Mouse (Mus musculus) neural tube, embryonic 13.5 days (tissue): ENCODE data around the gene Dapl1. TPM values are rescaled to one million over a fixed set of nuclear protein-coding genes. Genes with fewer than 3 reads are reported as not detected.

Experiments
- ATAC-seq: fragments of 200-750 bp; cut with Nextera tagmentation; 2 replicates; pipeline ENCODE4 v1.8.0; 2017; ENCODE audit warnings: low read depth, mild to moderate bottlenecking, moderate TSS enrichment, moderate library complexity
- H3K27ac ChIP-seq: fragments of 300-500 bp; sonication (generic); replicated peaks from 2 replicates; pipeline ENCODE4 v1.5.1; 2015; ENCODE audit warnings: moderate library complexity, mild to moderate bottlenecking, inconsistent platforms
- H3K27me3 ChIP-seq: fragments of 300-500 bp; sonication (generic); 2 replicates; pipeline ENCODE4 v1.6.1; 2015; ENCODE audit warnings: mild to moderate bottlenecking, inconsistent platforms
- H3K36me3 ChIP-seq: fragments of 300-500 bp; sonication (generic); 2 replicates; pipeline ENCODE4 v1.6.1; 2015; ENCODE audit warnings: mild to moderate bottlenecking, inconsistent platforms
- H3K4me1 ChIP-seq: fragments of 300-500 bp; sonication (generic); replicated peaks from 2 replicates; pipeline ENCODE4 v1.6.1; 2015; ENCODE audit warnings: inconsistent platforms
- H3K4me2 ChIP-seq: fragments of 300-500 bp; sonication (generic); 2 replicates; pipeline ENCODE4 v1.6.1; 2015; ENCODE audit warnings: inconsistent platforms, mild to moderate bottlenecking, moderate library complexity
- H3K4me3 ChIP-seq: fragments of 300-500 bp; sonication (generic); 2 replicates; pipeline ENCODE4 v1.5.1; 2015; ENCODE audit warnings: mild to moderate bottlenecking, inconsistent platforms
- H3K9ac ChIP-seq: fragments of 300-500 bp; sonication (generic); 2 replicates; pipeline ENCODE4 v1.6.1; 2015; ENCODE audit warnings: moderate library complexity, mild to moderate bottlenecking, inconsistent platforms
- H3K9me3 ChIP-seq: fragments of 300-500 bp; sonication (generic); 2 replicates; pipeline ENCODE4 v1.6.1; 2016; ENCODE audit warnings: inconsistent platforms
- WGBS: fragments of 180-500 bp; shearing (Covaris S2); methylation state at CpG from one replicate; pipeline ENCODE4 v1.1.7; 2015; 5-methylcytosine and 5-hydroxymethylcytosine counted together
- polyA plus RNA-seq: library from polyadenylated mRNA; unstranded; fragments of >200 nt; fragmentation: Nextera tagmentation; extraction: Ambion mirVana; gene quantifications from 2 replicates; pipeline ENCODE4 v1.2.1, GENCODE M21; 2015

Dapl1 gene
- polyA plus RNA-seq, 1 experiment from 2014 or later, result not detected

DNA sequence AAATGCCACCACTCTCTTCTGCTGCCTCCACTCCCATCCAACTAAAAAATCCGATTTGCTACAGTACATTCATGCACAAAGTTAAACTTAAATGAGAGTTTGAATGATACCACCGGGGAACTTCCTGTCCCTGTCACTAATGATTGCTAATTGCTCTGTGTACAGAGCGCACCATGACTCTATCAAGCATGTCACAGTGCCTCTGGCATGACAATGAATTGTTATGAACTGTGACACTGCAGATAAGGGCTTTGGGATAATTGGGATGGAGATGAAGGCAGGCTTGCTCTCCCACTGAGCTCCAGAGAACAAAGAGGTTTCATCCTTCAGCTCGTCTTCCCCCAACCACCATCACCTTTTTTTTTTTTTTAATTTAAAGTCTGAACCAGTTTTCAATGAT is 1.2 kb downstream of the Dapl1 start:
- peaks cover 21% of the 10 kb centered on the region for H3K4me1 ChIP-seq
- no peak overlapping the region for H3K4me2 ChIP-seq
- H3K27ac ChIP-seq, result no peak overlapping the region
- H3K9me3 ChIP-seq, result no peaks in the 10 kb centered on the region
- no peaks in the 10 kb centered on the region for H3K27me3 ChIP-seq
- 31% methylated on average over 4 of the region's 4 CpGs for WGBS
- no peaks in the 10 kb centered on the region for H3K36me3 ChIP-seq
- no peak overlapping the region for H3K9ac ChIP-seq
- ATAC-seq, result no peak
- no peak overlapping the region for H3K4me3 ChIP-seq

DNA sequence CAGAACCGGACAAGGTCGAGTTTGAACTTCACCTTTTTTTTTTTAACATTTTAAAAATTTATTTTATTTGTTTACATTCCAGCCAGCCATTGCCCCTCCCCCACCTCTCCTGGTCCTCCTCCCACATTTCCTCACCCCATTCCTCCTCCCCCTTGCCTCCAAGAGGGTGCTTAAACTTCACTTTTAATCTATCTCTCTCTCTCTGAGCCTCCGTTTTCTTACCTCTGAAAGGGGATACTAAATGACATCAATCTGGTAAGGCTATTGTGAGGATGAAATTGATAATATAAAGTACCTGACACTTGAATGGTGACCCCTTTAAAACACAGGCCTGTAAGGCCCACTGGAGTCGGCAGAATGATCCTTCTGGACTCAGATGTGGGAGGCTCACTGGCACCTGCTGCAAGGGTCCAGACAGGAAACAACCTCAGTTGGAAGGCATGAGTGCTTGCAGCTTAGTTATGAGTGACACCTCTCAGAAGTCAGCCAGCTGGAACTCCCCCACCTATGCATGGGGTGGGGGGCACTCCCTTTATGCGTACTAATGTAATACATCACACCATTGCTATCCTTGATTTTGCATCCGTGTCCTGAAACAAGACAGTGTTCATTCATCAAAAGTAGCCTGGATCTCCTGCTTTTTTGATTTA is 1.9 kb downstream of the Dapl1 start:
- no peak for ATAC-seq
- H3K9ac ChIP-seq, result no peak overlapping the region
- WGBS, result 68% methylated on average over 6 of the region's 6 CpGs
- H3K27me3 ChIP-seq, result no peaks in the 10 kb centered on the region
- no peaks in the 10 kb centered on the region for H3K36me3 ChIP-seq
- H3K4me1 ChIP-seq, result peaks cover 21% of the 10 kb centered on the region
- H3K27ac ChIP-seq, result no peak overlapping the region
- H3K9me3 ChIP-seq, result no peaks in the 10 kb centered on the region
- no peak overlapping the region for H3K4me3 ChIP-seq
- H3K4me2 ChIP-seq, result no peak overlapping the region

DNA sequence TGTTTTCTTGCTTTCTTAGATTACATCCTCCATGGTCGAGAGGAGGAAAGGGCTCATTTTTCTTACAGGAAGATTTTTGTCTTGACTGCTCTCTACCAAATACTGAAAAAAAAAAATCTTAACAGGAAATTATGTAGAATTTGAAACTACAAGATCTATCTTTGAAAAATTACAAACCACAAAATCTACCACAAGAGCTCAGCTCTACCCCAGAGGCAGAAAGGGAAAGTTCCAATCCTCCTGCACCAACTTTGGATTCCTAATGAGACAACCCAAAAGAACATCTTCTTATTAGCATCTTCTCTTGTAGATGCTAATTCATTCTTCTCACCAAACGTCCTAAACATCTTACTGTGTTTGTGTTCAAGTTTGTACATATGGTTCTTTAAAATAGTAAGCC is 3.8 kb downstream of the Dapl1 start:
- H3K4me3 ChIP-seq, result no peak overlapping the region
- WGBS, result 72% methylated on average over 2 of the region's 2 CpGs
- H3K27ac ChIP-seq, result no peak overlapping the region
- H3K9me3 ChIP-seq, result no peaks in the 10 kb centered on the region
- peaks cover 21% of the 10 kb centered on the region for H3K4me1 ChIP-seq
- H3K4me2 ChIP-seq, result no peak overlapping the region
- ATAC-seq, result no peak
- no peaks in the 10 kb centered on the region for H3K27me3 ChIP-seq
- no peaks in the 10 kb centered on the region for H3K36me3 ChIP-seq
- no peak overlapping the region for H3K9ac ChIP-seq

DNA sequence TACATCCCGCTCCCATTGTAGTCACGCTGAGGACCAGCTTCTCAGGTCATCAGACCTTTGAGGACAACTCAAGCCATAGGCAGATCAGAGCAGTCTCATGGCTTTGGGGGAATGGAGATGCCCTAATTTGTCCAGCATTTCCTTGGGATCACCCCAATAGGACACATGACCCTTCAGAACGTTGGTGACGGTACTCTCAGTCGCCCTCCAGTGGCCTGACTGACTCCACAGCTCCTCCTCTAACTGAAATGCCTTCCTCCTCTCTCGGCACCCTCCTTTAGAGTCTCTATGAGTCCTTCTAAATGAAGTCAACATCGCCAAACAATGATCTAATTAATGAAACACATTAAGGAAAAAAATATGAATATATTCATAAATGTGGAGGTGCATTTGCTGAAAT is 5.9 kb downstream of the Dapl1 start:
- Histone ChIP-seq H3K27me3 (no peaks in the 10 kb centered on the region), H3K27ac (no peak overlapping the region), H3K4me1 (peaks cover 14% of the 10 kb centered on the region; the same call in 1 of the 2 replicates), H3K9ac (no peak overlapping the region), H3K36me3 (no peaks in the 10 kb centered on the region), H3K4me3 (no peak overlapping the region), H3K4me2 (no peak overlapping the region), H3K9me3 (no peaks in the 10 kb centered on the region)
- WGBS, result 73% methylated on average over 7 of the region's 7 CpGs
- no peak for ATAC-seq

DNA sequence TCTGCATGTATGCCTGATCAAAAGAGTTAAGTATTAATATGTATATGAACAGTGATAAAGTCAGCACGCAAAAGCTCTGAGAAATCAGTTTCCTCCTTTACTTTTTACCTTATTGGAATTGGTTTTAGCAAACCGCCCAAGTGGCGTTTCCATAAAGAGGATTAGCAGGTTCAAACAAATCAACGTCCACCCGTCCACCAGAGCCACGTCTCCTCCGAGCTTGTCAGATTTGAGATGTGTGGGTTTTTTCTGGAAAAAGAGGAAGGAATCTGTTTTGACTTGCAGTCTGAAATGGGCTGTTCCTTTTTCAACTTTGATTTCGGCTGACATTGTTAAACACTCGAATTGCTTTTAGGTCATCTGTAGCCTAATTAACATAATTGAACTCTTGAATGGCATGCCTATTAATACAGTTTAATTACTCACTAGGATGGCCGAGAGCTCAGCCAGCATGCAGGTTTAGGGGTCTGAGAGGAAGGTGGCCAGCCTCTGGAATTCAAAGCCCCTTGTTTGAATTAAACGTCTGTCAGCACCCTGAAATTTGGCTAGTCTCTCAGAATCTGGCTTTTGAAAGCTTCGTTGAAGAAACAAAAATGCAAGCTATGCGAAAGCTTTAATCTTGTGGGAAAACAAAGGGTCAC is 9.1 kb downstream of the Dapl1 start:
- H3K4me2 ChIP-seq, result no peak overlapping the region
- H3K27ac ChIP-seq, result no peak overlapping the region
- H3K9me3 ChIP-seq, result no peaks in the 10 kb centered on the region
- peaks cover 13% of the 10 kb centered on the region; the same call in 1 of the 2 replicates for H3K4me1 ChIP-seq
- no peak overlapping the region for H3K4me3 ChIP-seq
- no peaks in the 10 kb centered on the region for H3K27me3 ChIP-seq
- WGBS, result 52% methylated on average over 13 of the region's 13 CpGs
- no peak for ATAC-seq
- no peaks in the 10 kb centered on the region for H3K36me3 ChIP-seq
- no peak overlapping the region for H3K9ac ChIP-seq

DNA sequence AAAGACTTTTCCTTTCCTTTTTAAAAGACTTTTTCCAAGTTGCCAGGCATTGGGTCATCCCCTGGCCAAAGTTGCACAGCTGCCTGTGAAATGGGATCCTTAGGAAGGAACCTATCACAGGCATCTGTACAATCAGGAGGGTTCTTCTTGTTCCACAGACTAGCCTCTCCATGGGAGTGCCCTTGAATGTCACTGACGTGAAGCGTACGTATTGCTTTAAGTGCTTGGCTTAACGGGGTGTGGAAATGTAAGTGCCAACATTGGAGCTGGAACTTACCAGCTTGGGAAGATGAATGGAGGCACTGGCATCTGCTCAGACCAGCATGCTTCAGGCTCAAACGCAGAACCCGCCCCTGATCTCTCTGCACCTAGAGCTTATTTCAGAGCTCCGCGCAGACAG is 14.7 kb downstream of the Dapl1 start:
- no peak overlapping the region for H3K27ac ChIP-seq
- no peak overlapping the region for H3K4me2 ChIP-seq
- no peaks in the 10 kb centered on the region for H3K9me3 ChIP-seq
- H3K36me3 ChIP-seq, result no peaks in the 10 kb centered on the region
- 84% methylated on average over 8 of the region's 8 CpGs for WGBS
- 0 out of 2 replicates have a peak, but pooled peaks cover 8% of the 10 kb centered on the region for H3K4me1 ChIP-seq
- ATAC-seq, result no peak
- no peak overlapping the region for H3K4me3 ChIP-seq
- H3K27me3 ChIP-seq, result no peaks in the 10 kb centered on the region
- no peak overlapping the region for H3K9ac ChIP-seq

DNA sequence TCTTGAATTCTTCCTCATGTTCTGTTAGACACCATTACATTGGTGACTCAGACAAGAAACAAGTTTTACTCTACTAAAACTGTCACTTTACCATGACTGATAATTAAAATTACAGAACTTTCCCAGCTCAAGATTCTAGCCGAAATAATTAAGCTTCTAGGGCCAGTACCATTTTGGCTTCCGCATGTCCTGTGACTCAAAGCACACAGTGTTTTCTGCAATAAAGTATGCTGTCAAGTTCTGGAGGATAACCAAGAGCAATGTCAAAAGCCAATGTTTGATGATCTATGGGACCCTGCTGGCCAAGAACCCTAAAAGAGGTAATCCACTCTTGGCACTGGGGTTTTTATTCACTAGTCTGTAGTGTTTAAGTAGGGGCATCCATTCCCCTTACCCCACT is 15.3 kb downstream of the Dapl1 start:
- H3K9ac ChIP-seq, result no peak overlapping the region
- no peaks in the 10 kb centered on the region for H3K27me3 ChIP-seq
- no peak overlapping the region for H3K4me3 ChIP-seq
- WGBS, result 94% methylated on average over 2 of the region's 2 CpGs
- H3K4me1 ChIP-seq, result 0 out of 2 replicates have a peak, but pooled peaks cover 8% of the 10 kb centered on the region
- no peaks in the 10 kb centered on the region for H3K36me3 ChIP-seq
- H3K9me3 ChIP-seq, result no peaks in the 10 kb centered on the region
- H3K4me2 ChIP-seq, result no peak overlapping the region
- no peak overlapping the region for H3K27ac ChIP-seq
- ATAC-seq, result no peak

DNA sequence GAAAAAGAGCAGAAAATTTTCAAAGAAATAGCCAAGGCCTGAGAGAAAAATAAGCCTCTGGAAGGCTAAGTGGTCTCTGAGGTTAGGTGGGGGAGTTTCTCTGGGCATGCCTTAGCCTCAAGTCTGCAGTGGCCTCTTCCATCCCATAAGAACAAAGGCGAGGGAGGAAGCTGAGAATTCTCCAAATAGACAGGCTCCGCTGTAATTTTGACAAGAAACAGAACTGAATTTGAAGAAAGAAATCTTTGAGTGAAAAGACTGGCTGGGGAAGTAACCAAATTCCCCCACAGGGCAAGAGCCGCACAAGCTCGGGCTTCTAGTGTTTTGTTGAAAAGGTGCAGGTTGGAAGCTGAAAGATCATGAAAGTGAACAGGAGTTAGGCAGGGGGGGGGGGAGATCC is 24.6 kb downstream of the Dapl1 start:
- Histone ChIP-seq H3K36me3 (no peaks in the 10 kb centered on the region), H3K4me3 (no peak overlapping the region), H3K9me3 (no peaks in the 10 kb centered on the region), H3K4me2 (no peak overlapping the region), H3K27me3 (no peaks in the 10 kb centered on the region), H3K27ac (no peak overlapping the region), H3K9ac (no peak overlapping the region), H3K4me1 (peaks cover 12% of the 10 kb centered on the region; the same call in 1 of the 2 replicates)
- WGBS, result 82% methylated on average over 4 of the region's 4 CpGs
- ATAC-seq, result no peak

DNA sequence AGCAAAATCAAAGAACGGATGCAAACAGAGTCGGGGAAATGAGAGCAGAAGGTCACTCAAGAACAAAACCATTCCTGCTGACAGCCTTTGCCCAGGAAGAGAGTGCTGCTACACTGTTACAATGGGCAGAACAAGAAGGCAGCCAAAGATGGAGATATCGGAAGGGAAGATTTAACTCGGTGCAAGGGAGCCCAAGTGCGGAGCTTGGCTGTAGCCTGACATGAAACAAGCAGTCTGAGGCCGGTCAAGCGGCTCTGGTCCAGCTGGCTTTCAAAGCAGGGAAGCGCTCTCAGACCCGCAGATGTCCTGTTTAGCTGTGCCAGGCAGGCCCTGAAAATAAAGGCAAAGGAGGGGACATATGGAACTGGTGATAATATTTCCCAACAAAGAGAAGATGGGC is 26.0 kb downstream of the Dapl1 start:
- no peak overlapping the region for H3K4me2 ChIP-seq
- H3K9ac ChIP-seq, result no peak overlapping the region; the same call in 1 of the 2 replicates
- H3K4me3 ChIP-seq, result no peak overlapping the region
- H3K4me1 ChIP-seq, result peaks cover 12% of the 10 kb centered on the region; the same call in 1 of the 2 replicates
- no peaks in the 10 kb centered on the region for H3K36me3 ChIP-seq
- H3K9me3 ChIP-seq, result no peaks in the 10 kb centered on the region
- ATAC-seq, result peak; percentile 43; the same call in 1 of the 2 replicates
- H3K27me3 ChIP-seq, result no peaks in the 10 kb centered on the region
- peak overlapping the region; percentile 39 for H3K27ac ChIP-seq
- WGBS, result 56% methylated on average over 9 of the region's 9 CpGs

DNA sequence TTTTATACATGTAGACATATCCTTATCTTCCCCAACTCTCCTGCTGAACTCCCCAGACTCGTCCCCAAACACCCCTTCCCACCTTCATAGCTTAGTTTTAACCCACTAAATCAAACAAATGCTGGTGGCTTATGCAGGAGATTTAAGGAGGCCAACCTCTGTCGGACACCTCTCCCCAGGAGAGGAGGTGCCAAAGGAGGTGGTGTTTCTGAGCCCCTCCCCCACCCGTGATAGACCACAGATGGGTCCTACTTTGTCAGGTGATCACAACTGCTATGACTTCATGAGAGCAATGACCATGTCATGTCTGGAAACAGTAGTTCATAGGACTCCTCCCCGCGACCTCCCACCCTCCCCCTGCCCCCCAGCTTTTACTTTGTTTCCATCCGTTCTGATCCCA is 26.4 kb downstream of the Dapl1 start:
- no peak overlapping the region for H3K9ac ChIP-seq
- peak overlapping the region; percentile 39; the same call in 1 of the 2 replicates for H3K27ac ChIP-seq
- H3K36me3 ChIP-seq, result no peaks in the 10 kb centered on the region
- no peak for ATAC-seq
- no peaks in the 10 kb centered on the region for H3K27me3 ChIP-seq
- H3K4me1 ChIP-seq, result peaks cover 12% of the 10 kb centered on the region; the same call in 1 of the 2 replicates
- H3K4me3 ChIP-seq, result no peak overlapping the region
- 72% methylated on average over 6 of the region's 6 CpGs for WGBS
- H3K4me2 ChIP-seq, result no peak overlapping the region
- no peaks in the 10 kb centered on the region for H3K9me3 ChIP-seq

DNA sequence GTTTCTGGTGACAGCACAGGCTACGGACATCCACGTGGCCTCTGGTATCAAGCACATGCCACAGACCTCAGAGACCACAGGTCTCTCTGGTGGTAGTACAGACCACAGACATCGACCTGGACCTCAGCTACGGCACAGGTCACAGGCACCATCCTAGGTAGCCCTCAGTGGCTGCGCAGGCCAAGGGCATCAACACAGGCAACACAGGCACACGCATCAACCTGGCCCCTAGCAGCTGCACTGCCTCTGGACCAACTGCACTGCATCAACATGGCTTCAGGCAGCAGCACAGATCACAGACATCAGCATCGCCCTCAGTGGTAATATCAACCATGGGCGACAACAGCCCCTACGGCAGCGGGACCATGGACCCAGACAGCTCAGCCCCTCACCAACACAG is 36.2 kb downstream of the Dapl1 start:
- Histone ChIP-seq H3K4me1 (no peaks in the 10 kb centered on the region; the same call in 1 of the 2 replicates), H3K27ac (no peak overlapping the region), H3K4me2 (no peak overlapping the region), H3K4me3 (no peak overlapping the region), H3K9ac (no peak overlapping the region), H3K27me3 (no peaks in the 10 kb centered on the region), H3K9me3 (no peaks in the 10 kb centered on the region), H3K36me3 (no peaks in the 10 kb centered on the region)
- 95% methylated on average over 10 of the region's 10 CpGs for WGBS
- no peak for ATAC-seq

DNA sequence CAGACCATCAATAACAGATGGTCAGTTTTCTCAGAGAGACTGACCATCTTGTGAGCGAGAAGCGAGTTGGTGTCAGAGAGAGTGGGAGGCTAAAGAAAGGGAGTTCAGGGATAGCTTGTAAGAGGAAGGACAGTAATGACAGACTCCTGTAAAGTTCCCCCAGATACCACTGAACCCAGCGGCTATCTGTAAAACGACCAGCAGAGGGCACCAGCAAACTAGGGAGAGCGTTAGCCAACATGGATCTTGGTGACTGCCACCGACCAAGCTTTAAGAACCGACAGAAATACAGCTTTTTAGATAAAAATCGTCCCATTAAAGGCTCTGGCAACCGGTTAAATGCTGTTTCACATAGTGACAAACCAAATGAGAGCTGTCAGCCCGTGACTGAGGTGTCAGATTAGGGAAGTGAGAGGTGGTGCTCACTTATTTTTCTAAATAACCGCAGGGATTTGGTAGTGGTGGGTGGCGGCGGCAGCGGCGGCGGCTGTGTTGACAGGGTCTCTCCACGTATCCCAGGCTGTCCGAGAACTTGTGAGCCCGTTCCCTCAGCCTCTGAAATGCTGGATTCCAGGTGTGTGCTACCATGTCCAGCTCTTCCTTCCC is 37.7 kb downstream of the Dapl1 start:
- H3K4me1 ChIP-seq, result no peaks in the 10 kb centered on the region; the same call in 1 of the 2 replicates
- ATAC-seq, result peak; percentile 90

More for the DNA sequence above, 37.7 kb downstream of the Dapl1 start:
- WGBS, result 17% methylated on average over 19 of the region's 19 CpGs
- H3K9me3 ChIP-seq, result no peaks in the 10 kb centered on the region
- H3K4me3 ChIP-seq, result peak overlapping the region; percentile 20
- H3K9ac ChIP-seq, result peak overlapping the region; percentile 41
- no peak overlapping the region for H3K27ac ChIP-seq
- peak overlapping the region; percentile 52 for H3K4me2 ChIP-seq
- no peaks in the 10 kb centered on the region for H3K27me3 ChIP-seq
- no peaks in the 10 kb centered on the region for H3K36me3 ChIP-seq
